Mouse (Mus musculus) stomach, embryonic 15.5 days (tissue): ENCODE measurements around the gene Otub1. TPM values are rescaled to one million over a fixed set of nuclear protein-coding genes. Genes with fewer than 3 reads are reported as not detected.

Source experiments
- ATAC-seq: fragments of 200-750 bp; cut with Nextera tagmentation; 2 replicates; pipeline ENCODE4 v1.8.0; 2017; ENCODE audit warnings: low read depth, moderate number of reproducible peaks, moderate TSS enrichment; ENCODE audit not compliant: insufficient read depth, low FRiP score
- H3K27ac ChIP-seq: fragments of 300-500 bp; sonication (generic); 2 replicates; pipeline ENCODE4 v1.5.1; 2015; ENCODE audit warnings: mild to moderate bottlenecking, inconsistent platforms
- H3K27me3 ChIP-seq: fragments of 300-500 bp; sonication (generic); replicated peaks from 2 replicates; pipeline ENCODE4 v1.6.1; 2015; ENCODE audit warnings: inconsistent platforms
- H3K36me3 ChIP-seq: fragments of 300-500 bp; sonication (generic); 2 replicates; pipeline ENCODE4 v1.6.1; 2015; ENCODE audit warnings: inconsistent platforms
- H3K4me1 ChIP-seq: fragments of 300-500 bp; sonication (generic); 2 replicates; pipeline ENCODE4 v1.6.1; 2015; ENCODE audit warnings: inconsistent platforms
- H3K4me2 ChIP-seq: fragments of 300-500 bp; sonication (generic); 2 replicates; pipeline ENCODE4 v1.6.1; 2015; ENCODE audit warnings: mild to moderate bottlenecking, inconsistent platforms
- H3K4me3 ChIP-seq: fragments of 300-500 bp; sonication (generic); replicated peaks from 2 replicates; pipeline ENCODE4 v1.5.1; 2015; ENCODE audit warnings: inconsistent platforms
- H3K9ac ChIP-seq: fragments of 300-500 bp; sonication (generic); 2 replicates; pipeline ENCODE4 v1.6.1; 2015; ENCODE audit warnings: inconsistent platforms
- H3K9me3 ChIP-seq: fragments of 300-500 bp; sonication (generic); 2 replicates; pipeline ENCODE4 v1.6.1; 2016; ENCODE audit warnings: inconsistent platforms
- WGBS: fragments of 180-500 bp; shearing (Covaris S2); methylation state at CpG from one replicate; pipeline ENCODE4 v1.1.7; 2015; 5-methylcytosine and 5-hydroxymethylcytosine counted together
- polyA plus RNA-seq: library from polyadenylated mRNA; unstranded; fragments of >200 nt; fragmentation: Nextera tagmentation; extraction: Ambion mirVana; gene quantifications from 2 replicates; pipeline ENCODE4 v1.2.1, GENCODE M21; 2015

Gene Otub1
- polyA plus RNA-seq, 1 experiment from 2014 or later = 163 TPM

DNA sequence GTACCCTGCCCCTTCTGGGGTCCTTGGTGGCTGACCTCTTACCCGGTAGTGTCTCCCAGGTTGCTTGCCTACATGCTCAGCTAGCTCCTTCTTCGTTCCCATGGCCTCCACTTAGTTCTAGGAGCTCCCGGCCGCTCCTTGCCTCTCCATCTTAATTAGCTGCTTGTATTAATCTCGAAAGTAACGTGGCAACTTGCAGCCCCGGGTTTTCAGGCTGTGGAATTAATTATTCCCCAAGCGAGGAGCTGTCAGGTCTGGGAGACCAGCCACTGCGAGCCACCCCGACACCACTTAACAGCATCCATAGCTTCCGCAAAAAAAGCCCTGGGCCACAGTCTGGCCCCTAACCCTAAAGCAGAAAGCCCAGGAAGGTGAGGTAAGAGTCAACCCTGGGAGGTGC, 22.7 kb downstream of the Otub1 start:
- Histone ChIP-seq H3K36me3 (no peaks in the 10 kb centered on the region), H3K27me3 (0 out of 2 replicates have a peak, but pooled peaks cover 7% of the 10 kb centered on the region), H3K27ac (no peak overlapping the region), H3K9me3 (no peaks in the 10 kb centered on the region), H3K4me1 (peaks cover 34% of the 10 kb centered on the region), H3K4me3 (no peak overlapping the region), H3K4me2 (no peak overlapping the region), H3K9ac (no peak overlapping the region)
- 69% methylated on average over 11 of the region's 11 CpGs for WGBS
- no peak for ATAC-seq

DNA sequence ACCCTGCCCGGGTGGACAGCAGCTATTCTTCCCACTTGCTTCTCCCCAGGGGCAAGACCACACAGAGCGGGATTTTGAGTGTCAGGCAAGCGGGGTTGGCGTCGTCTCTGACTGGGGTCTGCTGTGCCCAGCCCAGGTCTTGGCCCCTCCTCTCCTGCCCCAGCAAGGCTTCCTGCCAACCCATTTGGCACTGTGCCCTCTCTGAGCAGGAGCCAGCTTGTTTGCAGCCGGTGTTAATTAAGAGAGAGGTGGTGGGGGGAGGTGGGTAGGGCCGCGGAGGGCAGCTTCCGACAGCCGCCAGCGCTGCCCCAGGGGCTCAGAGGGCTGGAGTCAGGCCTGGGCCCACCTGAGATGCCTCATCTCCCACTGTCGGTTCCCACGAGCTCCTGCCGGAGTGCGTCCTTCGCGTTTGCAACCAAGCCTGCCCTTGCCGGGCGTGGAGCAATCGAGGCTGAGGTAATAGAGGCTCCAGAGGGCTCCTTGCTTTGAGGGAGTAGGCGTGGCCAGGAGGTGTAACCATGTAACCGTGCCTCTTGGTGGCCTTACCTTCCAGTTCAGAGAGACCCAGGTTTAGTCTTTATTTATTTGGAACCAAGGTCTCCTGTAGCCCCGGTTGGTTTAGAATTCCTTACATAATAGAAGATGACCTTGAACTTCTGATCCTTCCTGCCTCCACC, 23.7 kb downstream of the Otub1 start:
- 10% methylated on average over 23 of the region's 23 CpGs for WGBS
- Histone ChIP-seq H3K9ac (0 out of 2 replicates have a peak overlapping the region, but pooled peaks have one; percentile 3), H3K36me3 (no peaks in the 10 kb centered on the region), H3K27me3 (0 out of 2 replicates have a peak, but pooled peaks cover 7% of the 10 kb centered on the region), H3K4me2 (peak overlapping the region; percentile 46), H3K27ac (peak overlapping the region; percentile 74), H3K9me3 (no peaks in the 10 kb centered on the region), H3K4me3 (peak overlapping the region; percentile 26), H3K4me1 (peaks cover 38% of the 10 kb centered on the region)
- peak; percentile 60 for ATAC-seq

DNA sequence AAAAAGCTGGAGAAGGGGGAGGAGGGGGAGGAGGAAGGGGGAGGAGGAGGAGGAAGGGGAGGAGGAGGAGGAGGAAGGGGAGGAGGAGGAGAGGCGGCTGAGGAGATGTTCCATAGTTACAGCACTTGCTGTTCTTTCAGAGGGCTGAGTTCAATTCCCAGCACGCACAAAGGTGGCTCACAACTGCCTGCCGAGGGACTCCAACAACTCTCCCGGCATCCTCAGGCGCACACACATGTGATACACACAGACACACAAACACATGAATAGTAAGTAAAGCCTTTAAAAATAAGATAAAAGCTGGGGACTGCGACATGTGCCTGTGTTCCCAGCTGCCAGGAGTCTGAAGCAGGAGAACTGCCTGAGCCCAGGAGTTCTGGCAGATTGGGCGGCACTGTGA, 24.6 kb downstream of the Otub1 start:
- H3K9me3 ChIP-seq = no peaks in the 10 kb centered on the region
- H3K4me2 ChIP-seq = no peak overlapping the region
- no peak for ATAC-seq
- 66% methylated on average over 7 of the region's 7 CpGs for WGBS
- no peak overlapping the region for H3K4me3 ChIP-seq
- H3K4me1 ChIP-seq = peaks cover 38% of the 10 kb centered on the region
- H3K27ac ChIP-seq = peak overlapping the region; percentile 74; the same call in 1 of the 2 replicates
- H3K9ac ChIP-seq = no peak overlapping the region
- H3K27me3 ChIP-seq = 0 out of 2 replicates have a peak, but pooled peaks cover 7% of the 10 kb centered on the region
- H3K36me3 ChIP-seq = no peaks in the 10 kb centered on the region

DNA sequence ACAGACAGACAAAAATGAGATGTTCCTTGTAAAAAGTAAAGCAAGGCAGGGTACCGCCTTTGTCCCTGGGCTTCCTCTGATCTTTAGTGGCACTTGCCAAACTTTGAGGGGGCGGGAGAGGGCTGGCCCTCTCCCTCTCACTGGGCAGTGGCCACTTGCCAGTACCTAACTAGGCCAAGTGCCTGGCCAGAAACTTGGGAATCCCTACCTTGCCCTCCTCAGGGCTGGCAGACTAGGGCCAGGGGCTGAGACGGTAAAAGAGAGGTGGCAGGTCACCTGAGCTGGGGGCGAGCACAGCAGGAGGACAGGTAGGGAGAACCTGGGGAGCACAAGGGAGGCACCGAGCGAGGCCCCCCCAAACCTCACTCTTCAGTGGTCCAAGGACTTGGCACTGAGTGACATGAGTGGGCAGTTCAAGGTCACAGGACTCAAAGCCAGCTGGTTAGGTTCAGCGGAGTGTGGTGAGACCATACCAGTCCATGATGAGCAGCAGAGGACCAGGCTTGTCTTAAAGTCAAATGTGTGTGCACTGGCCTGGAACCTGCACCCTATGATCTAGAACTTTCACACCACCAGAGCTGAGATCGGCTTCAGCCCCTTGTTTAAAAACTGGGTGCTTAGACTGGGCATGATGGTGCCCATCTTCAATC, 25.2 kb downstream of the Otub1 start:
- no peak overlapping the region for H3K9ac ChIP-seq

DNA sequence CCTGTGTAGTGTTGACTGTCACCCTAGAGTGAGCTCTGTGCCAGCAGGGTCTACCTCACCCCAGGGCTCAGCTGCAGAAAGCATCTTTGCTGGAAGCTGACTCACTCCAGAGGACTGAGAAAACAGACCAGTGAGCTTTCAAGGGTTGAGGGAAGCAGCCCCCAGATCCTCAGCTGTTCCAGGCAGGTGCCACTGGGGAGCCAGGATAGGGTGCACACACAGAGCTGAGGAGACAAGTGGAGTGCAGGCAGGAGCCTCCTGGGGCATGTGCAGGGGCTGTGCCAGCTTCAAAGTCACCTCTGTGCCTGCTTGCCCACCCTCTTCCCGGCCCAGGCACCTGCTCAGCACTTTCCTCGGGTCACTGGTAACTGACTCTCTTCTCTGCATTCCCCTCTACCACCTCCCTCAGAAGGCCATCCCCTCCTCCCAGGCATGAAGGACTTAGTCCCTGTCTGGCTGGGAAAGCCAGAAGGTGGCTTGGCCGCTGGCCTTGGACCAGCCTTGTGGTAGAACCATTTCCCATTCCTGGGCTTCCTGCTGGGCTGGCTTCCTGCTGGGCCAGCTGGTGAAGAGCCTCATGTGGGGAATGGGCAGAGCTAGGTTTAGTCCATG, 27.2 kb downstream of the Otub1 start:
- no peak overlapping the region for H3K27ac ChIP-seq
- 0 out of 2 replicates have a peak, but pooled peaks cover 7% of the 10 kb centered on the region for H3K27me3 ChIP-seq
- no peak for ATAC-seq
- H3K9ac ChIP-seq = no peak overlapping the region
- H3K4me1 ChIP-seq = peaks cover 32% of the 10 kb centered on the region
- no peak overlapping the region for H3K4me3 ChIP-seq
- 53% methylated on average over 3 of the region's 3 CpGs for WGBS
- H3K4me2 ChIP-seq = no peak overlapping the region
- no peaks in the 10 kb centered on the region for H3K9me3 ChIP-seq
- no peaks in the 10 kb centered on the region for H3K36me3 ChIP-seq

More for the DNA sequence above, 25.2 kb downstream of the Otub1 start:
- no peak for ATAC-seq
- Histone ChIP-seq H3K4me2 (no peak overlapping the region), H3K4me1 (peaks cover 39% of the 10 kb centered on the region), H3K27ac (no peak overlapping the region), H3K4me3 (no peak overlapping the region), H3K27me3 (0 out of 2 replicates have a peak, but pooled peaks cover 7% of the 10 kb centered on the region), H3K36me3 (no peaks in the 10 kb centered on the region), H3K9me3 (no peaks in the 10 kb centered on the region)
- 79% methylated on average over 8 of the region's 8 CpGs for WGBS

DNA sequence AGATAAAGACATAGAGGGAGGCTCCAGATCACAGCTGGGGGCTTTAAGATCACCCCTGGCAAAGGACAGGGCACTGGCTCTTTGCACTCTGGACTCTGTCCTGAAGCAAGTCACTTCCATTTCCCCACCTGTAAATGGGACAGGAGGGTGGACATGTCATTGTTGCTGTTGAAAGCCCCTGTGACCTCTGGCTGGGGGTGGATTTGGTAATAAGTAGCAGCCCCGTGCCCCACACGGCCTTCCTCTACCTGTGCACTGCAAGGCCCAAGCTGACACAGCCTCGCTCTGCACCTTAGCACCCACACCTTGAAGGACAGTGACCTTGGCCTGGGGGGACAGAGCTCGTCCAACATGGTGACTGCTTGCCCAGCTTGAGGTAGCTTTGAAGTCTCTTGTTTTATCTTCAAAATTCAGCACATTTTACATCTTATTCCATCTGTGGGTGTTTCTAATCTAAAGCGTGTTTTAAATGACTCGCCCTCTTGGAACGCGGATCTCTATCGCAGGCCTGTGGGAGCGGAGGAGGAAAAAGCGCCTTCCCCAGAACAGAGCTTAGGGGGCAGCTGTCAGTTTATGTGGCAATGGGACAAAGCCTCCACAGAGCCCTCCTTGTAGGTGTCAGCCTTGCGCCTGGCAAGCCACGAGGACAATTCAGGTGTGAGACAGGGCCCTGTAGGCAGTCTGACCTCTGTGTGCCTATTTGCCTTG, 28.2 kb downstream of the Otub1 start:
- WGBS = 52% methylated on average over 13 of the region's 13 CpGs
- Histone ChIP-seq H3K9me3 (no peaks in the 10 kb centered on the region), H3K4me1 (peaks cover 32% of the 10 kb centered on the region), H3K27me3 (no peaks in the 10 kb centered on the region), H3K27ac (peak overlapping the region; percentile 1; the same call in 1 of the 2 replicates), H3K4me3 (no peak overlapping the region), H3K36me3 (no peaks in the 10 kb centered on the region), H3K4me2 (no peak overlapping the region), H3K9ac (no peak overlapping the region)
- no peak for ATAC-seq

DNA sequence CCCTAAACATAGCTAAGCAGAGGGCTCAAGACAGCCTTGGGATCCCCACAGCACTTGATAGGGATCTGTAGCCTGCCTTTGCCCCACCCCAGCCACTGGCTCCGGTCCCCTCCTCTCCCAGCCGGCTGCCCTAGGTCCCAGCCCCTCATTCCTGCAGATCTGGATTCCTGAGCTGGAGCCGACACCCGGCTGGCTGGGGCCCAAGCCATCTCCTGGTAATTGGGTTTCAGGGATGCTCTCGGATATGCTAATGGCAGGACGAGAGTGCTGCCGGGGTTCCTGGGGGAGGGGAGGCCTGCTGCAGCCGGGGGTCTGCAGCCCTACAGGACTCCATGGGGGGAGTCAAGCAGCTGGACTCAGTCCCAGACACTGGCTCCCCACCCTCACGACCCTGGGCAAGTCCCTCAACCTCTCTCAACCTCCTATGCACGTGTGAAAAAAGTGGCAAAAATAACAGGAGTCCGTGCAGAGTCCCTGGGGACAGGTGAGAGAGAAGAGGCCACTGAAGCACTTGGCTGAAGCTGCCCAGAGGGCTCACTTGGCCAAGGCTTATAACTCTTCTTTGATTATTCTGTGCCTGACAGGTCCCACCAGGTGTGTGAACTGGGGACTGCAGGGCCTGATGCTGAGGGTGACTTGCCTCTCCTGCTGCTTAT, 29.9 kb downstream of the Otub1 start:
- Histone ChIP-seq H3K9me3 (no peaks in the 10 kb centered on the region), H3K27me3 (no peaks in the 10 kb centered on the region), H3K4me3 (no peak overlapping the region), H3K4me2 (no peak overlapping the region), H3K9ac (no peak overlapping the region), H3K27ac (no peak overlapping the region), H3K36me3 (no peaks in the 10 kb centered on the region), H3K4me1 (peaks cover 33% of the 10 kb centered on the region)
- no peak for ATAC-seq
- WGBS = 17% methylated on average over 11 of the region's 11 CpGs

DNA sequence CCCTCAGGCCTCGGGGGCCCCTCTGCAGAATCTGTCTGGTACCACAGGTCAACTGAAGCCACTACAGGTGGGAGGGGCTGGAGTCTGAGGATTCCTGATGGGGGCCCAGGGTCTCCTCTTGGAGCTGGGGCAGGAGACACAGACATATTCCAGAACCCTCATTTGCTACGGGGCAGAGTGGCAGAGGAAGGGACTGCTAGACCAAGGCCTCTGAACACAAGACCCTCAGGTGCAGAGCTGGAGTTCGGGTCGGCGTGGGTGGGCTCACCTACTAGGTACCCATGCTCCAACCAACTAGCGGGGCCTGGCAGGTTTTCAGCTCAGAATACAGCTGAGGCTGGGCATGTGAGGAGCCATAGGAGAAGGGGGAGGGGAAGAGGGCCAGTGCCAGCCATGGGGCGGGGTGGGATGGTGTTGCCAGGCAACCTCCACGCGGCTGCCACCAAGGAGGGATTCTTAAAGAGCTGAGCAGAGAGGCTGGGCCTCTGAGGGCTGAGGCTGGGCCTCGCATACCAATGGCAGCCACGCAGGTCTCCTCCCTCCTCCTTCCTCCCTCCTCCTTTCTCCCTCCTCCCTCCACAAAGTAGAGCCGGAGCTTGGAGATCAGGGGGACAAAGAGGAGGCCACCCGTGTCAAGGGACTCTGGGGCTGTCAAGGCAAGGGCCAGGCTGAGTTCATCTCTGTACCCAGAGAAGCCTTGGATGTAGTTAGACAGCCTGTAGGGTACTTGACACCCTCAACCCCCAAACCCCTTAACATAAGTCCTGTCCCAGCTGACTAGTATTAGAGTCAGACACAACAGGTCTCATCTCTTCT, 33.9 kb downstream of the Otub1 start:
- ATAC-seq = peak; percentile 71
- WGBS = 20% methylated on average over 11 of the region's 13 CpGs
- no peak overlapping the region; the same call in 1 of the 2 replicates for H3K9ac ChIP-seq
- H3K4me1 ChIP-seq = peaks cover 23% of the 10 kb centered on the region
- no peak overlapping the region for H3K27ac ChIP-seq
- H3K27me3 ChIP-seq = peaks cover 2% of the 10 kb centered on the region; the same call in 1 of the 2 replicates
- no peak overlapping the region for H3K4me3 ChIP-seq
- no peaks in the 10 kb centered on the region for H3K36me3 ChIP-seq
- H3K4me2 ChIP-seq = no peak overlapping the region
- H3K9me3 ChIP-seq = no peaks in the 10 kb centered on the region

DNA sequence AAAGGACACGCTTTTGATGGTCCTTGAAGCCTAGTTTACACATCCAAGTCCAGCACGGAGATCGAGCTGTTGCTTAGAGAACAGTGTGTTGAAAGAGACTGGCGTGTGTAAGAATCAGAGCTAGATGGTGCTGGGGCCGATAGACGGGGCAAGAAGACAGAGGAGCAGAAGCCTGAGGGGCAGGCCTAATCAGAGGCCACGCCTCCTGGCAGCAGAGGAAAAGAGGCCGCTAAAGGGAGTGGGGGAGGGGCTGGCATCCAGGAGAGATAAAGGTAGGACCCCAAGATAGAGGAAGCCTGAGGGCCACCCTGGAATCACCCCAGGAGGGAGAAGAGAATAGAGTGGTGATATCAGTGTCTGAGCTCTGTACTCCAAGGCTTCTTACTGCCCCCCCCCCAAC, 34.7 kb downstream of the Otub1 start:
- no peak for ATAC-seq
- no peak overlapping the region for H3K4me2 ChIP-seq

DNA sequence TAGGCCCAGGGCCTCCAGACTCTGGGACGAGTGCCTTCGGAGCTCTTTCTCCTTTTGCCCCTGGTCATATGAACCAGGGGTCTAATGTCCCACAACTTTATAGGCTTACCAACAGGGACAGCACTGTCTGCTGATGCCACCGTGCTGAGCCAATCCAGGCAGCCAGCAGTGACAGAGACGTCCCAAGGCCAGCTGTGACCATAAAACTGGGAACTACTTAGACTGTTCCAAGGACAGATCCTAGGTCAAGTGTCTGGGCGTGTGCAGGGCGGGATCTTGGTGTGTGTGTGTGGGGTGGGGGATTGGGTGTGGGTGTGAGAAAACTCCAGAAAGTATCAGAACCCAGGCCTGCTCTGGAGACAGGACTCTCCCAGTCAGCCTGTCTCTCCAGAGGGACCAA, 35.2 kb downstream of the Otub1 start:
- Histone ChIP-seq H3K4me2 (no peak overlapping the region), H3K36me3 (no peaks in the 10 kb centered on the region), H3K9me3 (no peaks in the 10 kb centered on the region), H3K4me3 (no peak overlapping the region), H3K4me1 (peaks cover 22% of the 10 kb centered on the region), H3K27ac (no peak overlapping the region), H3K9ac (no peak overlapping the region), H3K27me3 (peaks cover 16% of the 10 kb centered on the region)
- WGBS = 69% methylated on average over 6 of the region's 6 CpGs
- ATAC-seq = no peak

More for the DNA sequence above, 34.7 kb downstream of the Otub1 start:
- Histone ChIP-seq H3K4me1 (peaks cover 22% of the 10 kb centered on the region), H3K36me3 (no peaks in the 10 kb centered on the region), H3K9me3 (no peaks in the 10 kb centered on the region), H3K27ac (no peak overlapping the region), H3K4me3 (no peak overlapping the region), H3K27me3 (peaks cover 10% of the 10 kb centered on the region), H3K9ac (no peak overlapping the region)
- 17% methylated on average over 8 of the region's 8 CpGs for WGBS

DNA sequence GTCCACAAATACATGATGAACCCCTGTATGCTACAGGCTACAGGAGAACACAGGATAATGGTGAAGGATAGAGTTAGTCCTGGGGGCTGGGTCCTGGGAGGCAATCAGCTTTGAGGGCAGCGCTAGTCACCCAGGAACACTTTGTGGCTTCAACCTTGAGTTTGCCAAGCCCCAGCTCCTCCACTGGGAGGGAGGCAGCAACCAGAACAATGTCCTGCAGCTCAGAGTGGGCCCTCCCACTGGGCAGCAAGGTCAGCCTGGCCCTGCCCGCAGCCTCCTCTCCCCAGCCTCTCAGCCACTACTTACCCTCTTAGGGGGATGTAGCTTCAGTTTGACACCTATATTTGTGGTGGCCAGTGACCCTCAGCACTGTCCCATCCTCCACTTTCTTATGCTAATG, 37.7 kb downstream of the Otub1 start:
- ATAC-seq = no peak
- Histone ChIP-seq H3K4me1 (peaks cover 36% of the 10 kb centered on the region), H3K4me2 (no peak overlapping the region), H3K27ac (no peak overlapping the region), H3K4me3 (no peak overlapping the region), H3K9ac (no peak overlapping the region), H3K27me3 (peaks cover 33% of the 10 kb centered on the region), H3K9me3 (no peaks in the 10 kb centered on the region), H3K36me3 (no peaks in the 10 kb centered on the region)
- WGBS = 58% methylated on average over 2 of the region's 2 CpGs
